Mouse (Mus musculus) embryonic fibroblast, embryonic 13.5 days (primary cell): ENCODE measurements around the gene Myo9b.

Experiments used
- CTCF ChIP-seq: IDR thresholded peaks from 2 replicates; pipeline ENCODE4 v1.5.1; 2011; ENCODE audit warnings: mild to moderate bottlenecking, control low read depth, low read length, moderate library complexity, borderline replicate concordance; ENCODE audit not compliant: insufficient read depth
- POLR2A ChIP-seq: IDR thresholded peaks from 2 replicates; pipeline ENCODE4 v1.6.1; 2011; ENCODE audit warnings: low read depth, mild to moderate bottlenecking, control low read depth, low read length, moderate library complexity

DNA sequence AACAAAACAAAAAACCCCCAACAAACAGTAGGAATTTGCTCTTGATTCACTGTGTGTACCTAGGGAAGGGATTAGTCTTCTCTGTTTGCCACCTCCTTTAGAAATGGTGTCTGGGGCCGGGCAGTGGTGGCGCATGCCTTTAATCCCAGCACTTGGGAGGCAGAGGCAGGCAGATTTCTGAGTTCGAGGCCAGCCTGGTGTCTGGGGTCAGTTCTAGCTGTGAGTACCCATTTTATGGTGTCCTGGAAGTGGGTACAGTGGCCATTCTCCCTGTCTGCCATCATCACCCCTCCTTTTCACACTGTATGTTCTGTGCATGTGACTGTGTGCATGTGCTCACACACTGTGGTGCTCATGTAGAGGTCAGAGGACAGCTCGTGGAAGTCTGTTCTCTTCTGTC, 135.7 kb downstream of the Myo9b start:
- no peak for TF ChIP-seq CTCF
- TF ChIP-seq POLR2A = no peak
